Mouse (Mus musculus) stomach, postnatal 0 days (tissue): ENCODE results near the gene Rnf216. TPM values are rescaled to one million over a fixed set of nuclear protein-coding genes. Genes with fewer than 3 reads are reported as not detected.

Experiments
- ATAC-seq: fragments of 200-750 bp; cut with Nextera tagmentation; 2 replicates; pipeline ENCODE4 v1.8.0; 2017; ENCODE audit not compliant: low FRiP score, low TSS enrichment
- DNase-seq: peaks from one replicate; pipeline ENCODE4 v3.0.0-alpha.2; 2016; ENCODE audit warnings: low spot score
- H3K27ac ChIP-seq: fragments of 300-500 bp; sonication (generic); replicated peaks from 2 replicates; pipeline ENCODE4 v1.5.1; 2014; ENCODE audit warnings: mild to moderate bottlenecking, control low read depth
- H3K27me3 ChIP-seq: fragments of 300-500 bp; sonication (generic); 2 replicates; pipeline ENCODE4 v1.6.1; 2014; ENCODE audit warnings: low read length; ENCODE audit not compliant: control insufficient read depth, insufficient read depth
- H3K36me3 ChIP-seq: fragments of 300-500 bp; sonication (generic); 2 replicates; pipeline ENCODE4 v1.6.1; 2014; ENCODE audit warnings: low read length, mixed read lengths; ENCODE audit not compliant: control insufficient read depth, insufficient read depth
- H3K4me1 ChIP-seq: fragments of 300-500 bp; sonication (generic); replicated peaks from 2 replicates; pipeline ENCODE4 v1.6.1; 2014; ENCODE audit warnings: antibody characterized with exemption; ENCODE audit not compliant: control insufficient read depth, insufficient read depth
- H3K4me2 ChIP-seq: fragments of 300-500 bp; sonication (generic); replicated peaks from 2 replicates; pipeline ENCODE4 v1.6.1; 2014; ENCODE audit warnings: low read depth, mild to moderate bottlenecking, control low read depth, moderate library complexity
- H3K4me3 ChIP-seq: fragments of 300-500 bp; sonication (generic); 2 replicates; pipeline ENCODE4 v1.5.1; 2014; ENCODE audit warnings: low read depth, low read length, control low read depth
- H3K9ac ChIP-seq: fragments of 300-500 bp; sonication (generic); 2 replicates; pipeline ENCODE4 v1.6.1; 2014; ENCODE audit warnings: mild to moderate bottlenecking, low read length, control low read depth, mixed read lengths
- H3K9me3 ChIP-seq: fragments of 300-500 bp; sonication (generic); 2 replicates; pipeline ENCODE4 v1.6.1; 2016; ENCODE audit warnings: low read length; ENCODE audit not compliant: control insufficient read depth
- CTCF ChIP-seq: IDR thresholded peaks from 2 replicates; pipeline ENCODE4 v1.5.1; 2016; ENCODE audit warnings: antibody characterized with exemption, low read depth, mild to moderate bottlenecking, moderate library complexity
- EP300 ChIP-seq: optimal IDR thresholded peaks from 2 replicates; pipeline ENCODE3; 2016; ENCODE audit warnings: antibody characterized with exemption
- WGBS: fragments of 180-500 bp; shearing (Covaris S2); extraction: QIAGEN DNeasy Blood & Tissue Kit; methylation state at CpG from one replicate; pipeline ENCODE4 v1.1.7; 2014; 5-methylcytosine and 5-hydroxymethylcytosine counted together
- polyA plus RNA-seq: library from polyadenylated mRNA; unstranded; fragments of >200 nt; fragmentation: Nextera tagmentation; extraction: Ambion mirVana; gene quantifications from 2 replicates; pipeline ENCODE4 v1.2.1, GENCODE M21; 2015

The Rnf216 gene
- polyA plus RNA-seq, 1 experiment from 2014 or later = 15.4 TPM

- TF ChIP-seq EP300 = no peak
- no peak for TF ChIP-seq CTCF
- Histone ChIP-seq H3K9ac (no peak overlapping the region), H3K27ac (no peak overlapping the region), H3K27me3 (no peaks in the 10 kb centered on the region), H3K36me3 (peaks cover 7% of the 10 kb centered on the region), H3K4me3 (no peak overlapping the region), H3K4me2 (no peak overlapping the region), H3K4me1 (no peaks in the 10 kb centered on the region), H3K9me3 (no peaks in the 10 kb centered on the region)
- DNase-seq (no peak), ATAC-seq (no peak)
- 85% methylated on average over 3 of the region's 3 CpGs for WGBS
These were observed 44.4 kb downstream of the Rnf216 start for GRCm38 (mm10) chr5:143068382-143068781.

- Histone ChIP-seq H3K4me2 (no peak overlapping the region), H3K4me3 (no peak overlapping the region), H3K27me3 (no peaks in the 10 kb centered on the region), H3K27ac (no peak overlapping the region), H3K9ac (no peak overlapping the region), H3K9me3 (no peaks in the 10 kb centered on the region), H3K4me1 (no peaks in the 10 kb centered on the region), H3K36me3 (peaks cover 7% of the 10 kb centered on the region)
- TF ChIP-seq EP300 (no peak), CTCF (peak; percentile 94)
- ATAC-seq (0 out of 2 replicates have a peak, but pooled peaks have one; percentile 35), DNase-seq (peak; percentile 62)
- 9% methylated on average over 1 of the region's 1 CpGs for WGBS
These were observed 46.2 kb downstream of the Rnf216 start for GRCm38 (mm10) chr5:143066551-143066958.

GRCm38 (mm10) chr5:143066096-143066495 lies 46.7 kb downstream of the Rnf216 start:
- Histone ChIP-seq H3K4me2 (no peak overlapping the region), H3K9ac (no peak overlapping the region), H3K4me3 (no peak overlapping the region), H3K27me3 (no peaks in the 10 kb centered on the region), H3K9me3 (no peaks in the 10 kb centered on the region), H3K4me1 (no peaks in the 10 kb centered on the region), H3K27ac (no peak overlapping the region), H3K36me3 (peaks cover 7% of the 10 kb centered on the region)
- TF ChIP-seq CTCF (no peak), EP300 (no peak)
- no peak for ATAC-seq
- 92% methylated on average over 1 of the region's 1 CpGs for WGBS
- DNase-seq = no peak

- Histone ChIP-seq H3K4me2 (no peak overlapping the region), H3K4me3 (no peak overlapping the region), H3K36me3 (peaks cover 7% of the 10 kb centered on the region), H3K9ac (no peak overlapping the region), H3K27me3 (no peaks in the 10 kb centered on the region), H3K27ac (no peak overlapping the region), H3K4me1 (no peaks in the 10 kb centered on the region), H3K9me3 (no peaks in the 10 kb centered on the region)
- TF ChIP-seq EP300 (no peak), CTCF (no peak)
- ATAC-seq (no peak), DNase-seq (no peak)
- 82% methylated on average over 2 of the region's 2 CpGs for WGBS
These were observed 47.6 kb downstream of the Rnf216 start for GRCm38 (mm10) chr5:143065230-143065629.

DNA sequence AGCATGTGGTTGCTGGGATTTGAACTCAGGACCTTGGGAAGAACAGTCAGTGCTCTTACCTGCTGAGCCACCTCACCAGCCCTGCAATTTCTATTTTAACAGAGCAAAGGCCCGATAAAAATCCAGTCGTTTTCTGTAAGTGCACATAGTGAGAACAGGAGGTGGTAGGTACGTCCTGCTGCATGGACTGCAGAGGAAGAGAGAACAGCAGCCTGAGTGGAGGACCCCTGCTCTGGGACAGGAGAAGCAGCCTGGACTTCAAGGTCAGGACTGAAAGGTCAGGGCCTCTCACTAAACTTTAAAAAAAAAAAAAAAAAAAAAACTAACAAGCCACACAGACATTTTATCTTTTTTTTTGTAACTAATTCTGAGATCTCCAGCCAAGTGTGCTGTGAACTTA lies 50.5 kb downstream of the Rnf216 start:
- H3K27me3 ChIP-seq = no peaks in the 10 kb centered on the region
- H3K9ac ChIP-seq = no peak overlapping the region
- DNase-seq = no peak
- H3K36me3 ChIP-seq = 0 out of 2 replicates have a peak, but pooled peaks cover 2% of the 10 kb centered on the region
- TF ChIP-seq CTCF (no peak), EP300 (no peak)
- no peaks in the 10 kb centered on the region; the same call in 1 of the 2 replicates for H3K4me1 ChIP-seq
- WGBS = 85% methylated on average over 3 of the region's 3 CpGs
- no peak overlapping the region for H3K4me3 ChIP-seq
- no peak overlapping the region for H3K27ac ChIP-seq
- no peaks in the 10 kb centered on the region for H3K9me3 ChIP-seq
- ATAC-seq = no peak
- no peak overlapping the region for H3K4me2 ChIP-seq

DNA sequence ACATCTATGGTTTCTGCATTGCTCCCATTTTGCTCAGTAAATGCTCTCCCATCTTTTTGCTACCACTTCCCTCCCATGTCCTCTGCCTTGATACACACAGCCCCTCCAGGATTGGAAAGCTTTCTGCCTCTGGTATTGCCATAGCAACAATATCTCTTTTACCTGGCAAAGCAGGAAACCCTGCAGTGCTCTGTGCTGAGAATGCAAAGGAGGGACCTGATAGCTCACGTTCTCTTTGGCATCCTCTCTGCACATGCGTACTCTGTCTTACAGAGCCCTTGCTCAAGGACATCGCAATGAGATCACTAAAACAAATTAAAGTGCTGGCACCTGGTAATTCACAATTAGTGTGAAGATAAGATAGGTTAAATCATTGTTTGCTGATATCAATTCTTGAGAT lies 51.3 kb downstream of the Rnf216 start:
- Histone ChIP-seq H3K27me3 (no peaks in the 10 kb centered on the region), H3K4me1 (no peaks in the 10 kb centered on the region; the same call in 1 of the 2 replicates), H3K9me3 (no peaks in the 10 kb centered on the region), H3K9ac (no peak overlapping the region), H3K36me3 (no peaks in the 10 kb centered on the region), H3K27ac (no peak overlapping the region), H3K4me3 (no peak overlapping the region), H3K4me2 (no peak overlapping the region)
- 67% methylated on average over 3 of the region's 3 CpGs for WGBS
- no peak for TF ChIP-seq CTCF
- no peak for TF ChIP-seq EP300
- DNase-seq (no peak), ATAC-seq (no peak)
